Mouse (Mus musculus) hindbrain, embryonic 13.5 days (tissue): ENCODE measurements at regions not wholly inside any gene's neighbourhood (a gene's known extent, or its start where the extent isn't known, plus 50 kb on each side); places are given as distances from the start of the nearest gene placed in this dataset.

Source experiments
- ATAC-seq: fragments of 200-750 bp; cut with Nextera tagmentation; 2 replicates; pipeline ENCODE4 v1.8.0; 2017; ENCODE audit warnings: moderate TSS enrichment; ENCODE audit not compliant: low FRiP score
- H3K27ac ChIP-seq: fragments of 300-500 bp; sonication (generic); 2 replicates; pipeline ENCODE4 v1.5.1; 2015; ENCODE audit warnings: inconsistent platforms, mild to moderate bottlenecking, moderate library complexity
- H3K27me3 ChIP-seq: fragments of 300-500 bp; sonication (generic); 2 replicates; pipeline ENCODE4 v1.6.1; 2015; ENCODE audit warnings: mild to moderate bottlenecking, inconsistent platforms
- H3K36me3 ChIP-seq: fragments of 300-500 bp; sonication (generic); 2 replicates; pipeline ENCODE4 v1.6.1; 2015; ENCODE audit warnings: mild to moderate bottlenecking, inconsistent platforms
- H3K4me1 ChIP-seq: fragments of 300-500 bp; sonication (generic); replicated peaks from 2 replicates; pipeline ENCODE4 v1.6.1; 2015; ENCODE audit warnings: inconsistent platforms
- H3K4me2 ChIP-seq: fragments of 300-500 bp; sonication (generic); 2 replicates; pipeline ENCODE4 v1.6.1; 2015; ENCODE audit warnings: inconsistent platforms, mild to moderate bottlenecking, moderate library complexity
- H3K4me3 ChIP-seq: fragments of 300-500 bp; sonication (generic); 2 replicates; pipeline ENCODE4 v1.5.1; 2015; ENCODE audit warnings: mild to moderate bottlenecking, inconsistent platforms
- H3K9ac ChIP-seq: fragments of 300-500 bp; sonication (generic); 2 replicates; pipeline ENCODE4 v1.6.1; 2015; ENCODE audit warnings: mild to moderate bottlenecking, inconsistent platforms
- H3K9me3 ChIP-seq: fragments of 300-500 bp; sonication (generic); 2 replicates; pipeline ENCODE4 v1.6.1; 2016; ENCODE audit warnings: inconsistent platforms
- WGBS: fragments of 180-500 bp; shearing (Covaris S2); methylation state at CpG from one replicate; pipeline ENCODE4 v1.1.7; 2015; 5-methylcytosine and 5-hydroxymethylcytosine counted together

DNA sequence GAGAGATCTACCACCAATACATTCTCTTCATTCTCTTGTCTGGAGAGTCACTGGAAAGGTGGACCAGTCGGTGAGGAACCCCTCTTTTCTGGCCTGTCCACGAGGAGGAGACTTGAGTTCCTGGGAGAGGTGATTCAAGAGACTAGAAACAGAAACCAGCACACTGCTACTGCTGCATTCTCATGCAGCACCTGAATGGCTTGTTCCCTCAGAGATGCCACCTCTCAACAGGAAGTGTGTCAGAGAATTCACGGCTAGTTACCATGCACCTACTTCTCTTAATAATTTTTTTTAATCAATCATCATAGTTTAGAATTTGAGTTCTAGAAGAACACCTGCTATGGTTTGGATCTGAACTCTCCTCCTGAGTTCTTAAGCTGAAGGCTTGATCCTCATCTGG is 52.0 kb upstream of the Dynlrb2 start:
- Histone ChIP-seq H3K4me2 (no peak overlapping the region), H3K27me3 (no peaks in the 10 kb centered on the region), H3K4me1 (0 out of 2 replicates have a peak, but pooled peaks cover 4% of the 10 kb centered on the region), H3K9ac (no peak overlapping the region), H3K4me3 (no peak overlapping the region), H3K36me3 (no peaks in the 10 kb centered on the region), H3K9me3 (no peaks in the 10 kb centered on the region), H3K27ac (no peak overlapping the region)
- no peak for ATAC-seq
- 90% methylated on average over 3 of the region's 3 CpGs for WGBS

DNA sequence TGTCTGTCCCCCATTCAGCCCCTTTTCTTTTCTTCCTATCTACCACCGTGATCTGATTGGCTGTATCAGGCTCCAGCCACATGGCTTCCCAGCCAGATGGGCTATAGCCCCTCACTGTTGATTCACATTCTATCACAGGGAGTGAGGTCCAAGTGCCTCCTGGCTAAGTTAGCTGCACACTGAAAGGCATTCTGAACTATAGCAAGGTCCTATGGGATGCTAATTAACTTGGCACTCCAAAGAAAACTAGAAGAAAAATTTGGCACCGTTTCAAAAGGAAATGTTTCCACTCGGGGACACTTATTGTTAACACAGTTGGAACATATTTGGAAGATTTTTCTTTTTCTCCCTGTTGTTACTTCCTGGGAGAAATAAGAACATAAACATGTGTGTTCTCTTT is 53.4 kb upstream of the Dynlrb2 start:
- Histone ChIP-seq H3K4me1 (0 out of 2 replicates have a peak, but pooled peaks cover 4% of the 10 kb centered on the region), H3K27ac (no peak overlapping the region), H3K36me3 (no peaks in the 10 kb centered on the region), H3K9ac (no peak overlapping the region), H3K4me3 (no peak overlapping the region), H3K27me3 (no peaks in the 10 kb centered on the region), H3K4me2 (no peak overlapping the region), H3K9me3 (no peaks in the 10 kb centered on the region)
- 47% methylated on average over 3 of the region's 3 CpGs for WGBS
- ATAC-seq, result no peak

DNA sequence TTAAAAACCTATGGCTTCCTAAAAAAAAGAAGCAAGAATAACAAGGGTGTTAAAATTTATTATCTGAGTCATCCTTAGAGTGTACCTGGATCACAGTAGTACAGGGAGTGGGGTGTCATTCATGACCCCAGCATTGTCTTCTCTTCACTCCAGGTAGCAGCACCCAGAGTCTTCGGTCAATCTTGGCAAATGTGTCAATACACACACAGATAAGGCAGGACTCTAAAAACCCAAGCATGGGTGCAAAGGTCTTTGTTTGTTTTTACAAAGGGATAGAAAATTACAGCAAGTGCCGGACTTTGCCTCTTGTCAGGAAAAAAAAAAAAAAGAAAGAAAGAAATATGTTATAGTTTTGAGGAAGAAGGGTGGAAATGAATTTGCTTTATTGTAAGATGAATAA is 57.3 kb upstream of the Dynlrb2 start:
- no peak for ATAC-seq
- no peak overlapping the region for H3K9ac ChIP-seq
- H3K4me1 ChIP-seq, result 0 out of 2 replicates have a peak, but pooled peaks cover 4% of the 10 kb centered on the region
- H3K4me3 ChIP-seq, result no peak overlapping the region
- no peaks in the 10 kb centered on the region; the same call in 1 of the 2 replicates for H3K9me3 ChIP-seq
- H3K36me3 ChIP-seq, result no peaks in the 10 kb centered on the region
- H3K4me2 ChIP-seq, result no peak overlapping the region
- H3K27me3 ChIP-seq, result peaks cover 2% of the 10 kb centered on the region
- 88% methylated on average over 2 of the region's 2 CpGs for WGBS
- no peak overlapping the region for H3K27ac ChIP-seq

DNA sequence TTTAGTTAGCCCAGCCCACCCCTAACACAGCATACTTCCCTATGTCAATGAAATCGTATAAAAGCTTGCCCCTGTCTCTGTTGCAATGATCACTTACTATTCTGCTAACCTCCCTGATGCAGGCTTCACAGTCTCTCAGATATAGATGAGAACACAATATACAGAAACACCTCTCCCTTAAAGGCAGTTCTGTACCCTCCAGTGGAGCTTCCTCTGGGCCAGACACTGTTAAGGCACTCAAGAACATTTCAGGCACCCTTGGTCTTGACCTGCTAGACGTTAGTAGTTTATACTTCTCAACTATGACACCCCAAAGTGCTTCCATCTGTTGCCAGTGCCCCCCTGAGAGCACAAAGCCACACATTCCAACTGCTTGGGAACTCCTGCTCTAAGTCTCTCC is 61.9 kb upstream of the Dynlrb2 start:
- H3K9ac ChIP-seq, result no peak overlapping the region
- H3K36me3 ChIP-seq, result no peaks in the 10 kb centered on the region
- no peaks in the 10 kb centered on the region; the same call in 1 of the 2 replicates for H3K9me3 ChIP-seq
- H3K27ac ChIP-seq, result no peak overlapping the region
- no peak overlapping the region for H3K4me3 ChIP-seq
- WGBS, result 54% methylated on average over 2 of the region's 2 CpGs
- H3K27me3 ChIP-seq, result peaks cover 24% of the 10 kb centered on the region
- no peak for ATAC-seq
- no peak overlapping the region for H3K4me2 ChIP-seq
- no peaks in the 10 kb centered on the region for H3K4me1 ChIP-seq

DNA sequence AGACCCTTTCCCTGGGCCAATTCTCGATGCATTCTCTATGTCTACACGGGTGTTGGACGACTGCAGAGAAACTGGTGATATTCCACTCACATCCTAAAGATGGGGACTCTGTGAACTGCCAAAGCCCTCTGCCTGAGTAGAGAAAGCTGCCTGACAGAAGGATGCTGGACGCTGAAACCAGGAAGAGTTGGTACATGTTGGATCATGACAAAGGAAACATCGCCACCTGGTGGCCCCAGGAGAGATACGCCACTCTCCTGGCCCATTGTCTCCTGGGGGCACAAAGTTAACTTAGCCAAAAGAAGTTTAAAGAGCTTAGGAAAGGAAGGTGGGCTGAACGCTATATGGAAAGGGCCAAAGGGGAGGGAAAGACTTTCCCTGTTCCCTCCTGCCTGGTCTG is 65.9 kb upstream of the Dynlrb2 start:
- Histone ChIP-seq H3K27ac (no peak overlapping the region), H3K9me3 (no peaks in the 10 kb centered on the region), H3K36me3 (no peaks in the 10 kb centered on the region), H3K4me1 (peaks cover 13% of the 10 kb centered on the region), H3K4me2 (no peak overlapping the region), H3K9ac (no peak overlapping the region), H3K4me3 (no peak overlapping the region), H3K27me3 (peaks cover 35% of the 10 kb centered on the region)
- 16% methylated on average over 7 of the region's 7 CpGs for WGBS
- no peak for ATAC-seq

DNA sequence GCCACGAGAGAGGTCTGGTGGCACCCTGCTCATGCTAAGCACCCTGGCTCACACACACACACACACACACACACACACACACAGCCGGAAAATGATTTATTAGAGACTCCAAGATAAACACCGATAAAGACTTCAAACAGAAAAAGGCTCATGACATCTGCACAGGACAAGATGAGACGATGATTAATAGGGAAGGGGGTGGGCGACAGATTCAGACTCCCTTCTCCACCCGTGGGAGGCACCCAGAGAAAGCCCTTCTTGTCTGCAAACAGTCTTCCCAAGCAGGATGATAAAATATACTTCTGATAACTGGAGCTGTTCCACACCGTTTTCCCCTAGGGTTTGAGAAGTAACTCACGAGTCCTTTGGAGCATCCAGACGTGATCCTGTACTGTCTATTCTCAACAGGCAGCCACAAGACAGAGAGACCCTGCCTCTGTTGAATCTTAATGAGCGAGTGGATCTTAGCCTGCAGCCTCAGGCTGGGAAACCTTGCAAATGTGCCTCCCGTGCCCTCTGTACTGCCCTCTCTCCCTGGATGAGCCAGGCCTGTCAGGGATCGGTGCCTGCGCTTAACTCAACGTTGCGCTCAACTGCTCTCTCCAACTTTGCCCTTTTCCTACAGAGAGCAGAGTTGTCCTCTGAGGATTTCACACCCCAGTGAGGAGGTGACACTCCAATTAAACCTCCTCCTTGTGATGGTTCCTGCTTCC is 69.3 kb upstream of the Dynlrb2 start:
- no peak for ATAC-seq
- peaks cover 13% of the 10 kb centered on the region for H3K4me1 ChIP-seq
- H3K27ac ChIP-seq, result no peak overlapping the region
- 40% methylated on average over 15 of the region's 15 CpGs for WGBS
- H3K4me2 ChIP-seq, result no peak overlapping the region
- H3K27me3 ChIP-seq, result peaks cover 18% of the 10 kb centered on the region
- no peaks in the 10 kb centered on the region for H3K9me3 ChIP-seq
- no peaks in the 10 kb centered on the region for H3K36me3 ChIP-seq
- H3K4me3 ChIP-seq, result no peak overlapping the region
- no peak overlapping the region for H3K9ac ChIP-seq

DNA sequence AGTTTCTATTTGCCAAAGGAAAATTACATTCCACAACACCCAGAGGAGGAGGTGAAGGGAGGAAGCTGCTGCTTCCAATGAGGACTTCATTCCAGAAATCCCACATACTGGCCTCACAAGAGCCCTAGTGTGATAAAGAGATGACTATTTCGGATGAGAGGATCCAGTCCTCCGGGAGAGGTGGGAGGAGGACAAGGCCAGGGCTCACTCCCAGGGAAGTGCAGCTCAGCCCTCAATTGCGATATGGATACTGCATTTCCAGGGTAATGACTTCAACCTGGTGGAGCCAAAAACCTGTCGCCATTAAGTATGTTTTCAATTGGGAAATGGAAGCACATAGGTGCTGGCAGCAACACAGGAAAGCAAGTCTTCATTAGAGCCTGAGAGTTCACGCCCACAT is 74.7 kb upstream of the Dynlrb2 start:
- H3K36me3 ChIP-seq, result no peaks in the 10 kb centered on the region
- 91% methylated on average over 5 of the region's 5 CpGs for WGBS
- H3K9me3 ChIP-seq, result no peaks in the 10 kb centered on the region
- H3K4me1 ChIP-seq, result peaks cover 4% of the 10 kb centered on the region
- no peak overlapping the region for H3K9ac ChIP-seq
- no peak for ATAC-seq
- no peak overlapping the region for H3K27ac ChIP-seq
- no peak overlapping the region for H3K4me3 ChIP-seq
- H3K27me3 ChIP-seq, result no peaks in the 10 kb centered on the region
- no peak overlapping the region for H3K4me2 ChIP-seq

DNA sequence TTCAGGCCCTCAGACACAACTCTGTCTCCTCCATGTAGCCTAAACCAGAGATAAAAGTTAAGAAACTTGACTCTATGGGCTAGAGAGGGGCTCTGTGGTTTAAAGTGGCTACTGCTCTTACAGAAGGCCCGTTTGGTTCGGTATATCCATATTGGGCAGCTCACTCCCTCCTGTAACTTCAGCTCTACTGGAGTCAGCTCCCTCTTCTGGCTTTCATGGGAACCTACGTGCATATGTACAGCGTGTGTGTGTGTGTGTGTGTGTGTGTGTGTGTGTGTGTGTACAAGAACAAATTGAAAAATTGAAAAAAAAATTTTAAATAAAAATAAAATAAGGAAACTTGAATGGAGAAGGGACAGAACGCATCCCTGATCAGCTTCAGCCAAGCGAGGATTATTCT is 75.1 kb upstream of the Dynlrb2 start:
- H3K4me3 ChIP-seq, result no peak overlapping the region
- H3K27me3 ChIP-seq, result no peaks in the 10 kb centered on the region
- no peak for ATAC-seq
- no peaks in the 10 kb centered on the region for H3K9me3 ChIP-seq
- 73% methylated on average over 6 of the region's 6 CpGs for WGBS
- 0 out of 2 replicates have a peak, but pooled peaks cover under 1% of the 10 kb centered on the region for H3K4me1 ChIP-seq
- H3K9ac ChIP-seq, result no peak overlapping the region
- H3K27ac ChIP-seq, result no peak overlapping the region
- H3K36me3 ChIP-seq, result no peaks in the 10 kb centered on the region
- no peak overlapping the region for H3K4me2 ChIP-seq

DNA sequence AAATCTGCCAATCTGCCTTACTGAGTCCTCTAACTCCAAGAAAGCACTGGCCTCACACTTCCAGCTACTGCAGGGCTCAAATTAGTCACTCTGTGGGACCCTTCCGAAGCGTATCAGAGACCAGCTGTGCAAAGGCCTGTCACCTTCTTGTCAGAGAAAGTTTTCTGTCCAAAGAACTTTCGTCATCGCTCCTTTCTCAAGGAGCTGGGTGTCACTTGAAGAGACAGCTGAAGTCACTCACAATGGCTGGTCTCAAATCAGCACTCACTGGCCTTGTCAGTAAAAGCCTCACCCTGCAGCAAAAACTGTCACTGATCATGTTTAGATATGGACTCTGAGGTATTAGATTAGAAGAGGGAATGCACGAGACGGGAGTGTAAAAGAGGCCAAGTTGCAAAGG is 81.9 kb upstream of the Dynlrb2 start:
- no peaks in the 10 kb centered on the region for H3K4me1 ChIP-seq
- H3K9me3 ChIP-seq, result no peaks in the 10 kb centered on the region
- no peak overlapping the region for H3K4me3 ChIP-seq
- no peak overlapping the region for H3K4me2 ChIP-seq
- 77% methylated on average over 6 of the region's 6 CpGs for WGBS
- no peak for ATAC-seq
- H3K27ac ChIP-seq, result no peak overlapping the region
- H3K27me3 ChIP-seq, result no peaks in the 10 kb centered on the region
- H3K9ac ChIP-seq, result no peak overlapping the region
- H3K36me3 ChIP-seq, result no peaks in the 10 kb centered on the region

DNA sequence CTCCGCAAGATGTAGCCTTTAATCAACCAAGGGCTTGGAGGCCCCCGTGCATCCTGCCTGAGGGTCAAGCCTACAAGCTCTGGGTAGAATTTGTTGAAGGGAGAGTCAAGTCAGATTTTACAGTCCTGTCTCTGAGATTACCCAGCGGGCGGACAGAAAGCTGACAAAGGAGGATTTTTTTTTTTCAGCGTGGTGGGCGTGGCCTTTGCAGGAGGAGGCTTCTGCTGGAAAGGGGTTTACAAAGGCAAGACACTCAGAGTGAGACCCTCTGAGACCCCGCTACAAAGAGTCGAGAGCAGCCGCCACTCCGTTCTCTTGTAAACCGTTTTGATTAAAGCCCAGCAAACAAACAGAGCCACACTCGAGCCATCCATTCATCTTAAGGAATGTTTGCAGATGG is 92.1 kb upstream of the Dynlrb2 start:
- Histone ChIP-seq H3K9ac (no peak overlapping the region), H3K4me3 (no peak overlapping the region), H3K4me1 (peaks cover 20% of the 10 kb centered on the region), H3K36me3 (no peaks in the 10 kb centered on the region), H3K27me3 (peaks cover 12% of the 10 kb centered on the region), H3K9me3 (no peaks in the 10 kb centered on the region), H3K27ac (no peak overlapping the region), H3K4me2 (peak overlapping the region; percentile 31)
- WGBS, result 13% methylated on average over 12 of the region's 12 CpGs
- no peak for ATAC-seq

DNA sequence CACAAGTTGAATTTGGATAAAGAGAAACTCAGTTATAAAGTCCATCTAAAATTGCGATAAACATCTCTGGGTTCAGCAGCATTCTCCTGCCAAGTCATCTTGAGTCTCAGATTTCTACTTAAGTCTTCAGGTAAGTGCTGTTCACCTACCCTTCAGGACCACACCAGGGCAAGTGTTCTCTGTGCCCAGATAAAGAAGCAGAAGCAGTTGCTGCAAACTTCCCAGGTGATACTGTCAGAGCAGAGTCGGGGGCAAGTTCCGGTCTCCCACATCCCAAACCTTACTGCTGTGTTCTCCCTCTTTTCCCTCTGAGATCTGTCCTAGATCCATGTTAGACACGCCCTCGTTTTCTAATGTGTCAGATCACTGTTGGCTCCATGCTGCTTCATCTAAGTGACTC is 94.7 kb upstream of the Dynlrb2 start:
- Histone ChIP-seq H3K27ac (no peak overlapping the region), H3K9ac (no peak overlapping the region), H3K27me3 (peaks cover 12% of the 10 kb centered on the region), H3K9me3 (no peaks in the 10 kb centered on the region), H3K4me1 (peaks cover 9% of the 10 kb centered on the region; the same call in 1 of the 2 replicates), H3K4me3 (no peak overlapping the region), H3K36me3 (no peaks in the 10 kb centered on the region), H3K4me2 (no peak overlapping the region)
- 87% methylated on average over 5 of the region's 5 CpGs for WGBS
- no peak for ATAC-seq

DNA sequence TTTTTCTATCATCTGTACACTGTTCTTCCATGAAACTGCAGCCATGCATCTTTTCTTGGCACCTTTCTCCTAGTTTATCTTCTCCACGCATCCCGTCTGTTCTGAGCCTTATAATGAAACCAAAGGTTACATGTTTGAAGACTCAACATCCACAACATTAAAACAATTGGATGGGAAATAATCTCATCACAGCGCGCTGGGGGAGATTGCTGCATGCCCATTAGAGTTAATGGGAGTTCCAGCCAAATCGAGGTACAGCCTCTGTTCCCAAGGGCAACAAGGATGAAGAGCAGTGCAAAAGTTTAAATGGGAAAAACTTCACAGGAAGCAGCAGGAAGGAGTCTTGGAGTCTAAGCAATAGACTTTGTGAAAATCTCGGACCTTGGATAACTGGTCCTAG is 95.8 kb upstream of the Dynlrb2 start:
- Histone ChIP-seq H3K36me3 (no peaks in the 10 kb centered on the region), H3K4me3 (no peak overlapping the region), H3K4me2 (no peak overlapping the region), H3K4me1 (peaks cover 9% of the 10 kb centered on the region; the same call in 1 of the 2 replicates), H3K9me3 (no peaks in the 10 kb centered on the region), H3K27me3 (peaks cover 12% of the 10 kb centered on the region), H3K27ac (no peak overlapping the region), H3K9ac (no peak overlapping the region)
- WGBS, result 89% methylated on average over 6 of the region's 6 CpGs
- ATAC-seq, result no peak

DNA sequence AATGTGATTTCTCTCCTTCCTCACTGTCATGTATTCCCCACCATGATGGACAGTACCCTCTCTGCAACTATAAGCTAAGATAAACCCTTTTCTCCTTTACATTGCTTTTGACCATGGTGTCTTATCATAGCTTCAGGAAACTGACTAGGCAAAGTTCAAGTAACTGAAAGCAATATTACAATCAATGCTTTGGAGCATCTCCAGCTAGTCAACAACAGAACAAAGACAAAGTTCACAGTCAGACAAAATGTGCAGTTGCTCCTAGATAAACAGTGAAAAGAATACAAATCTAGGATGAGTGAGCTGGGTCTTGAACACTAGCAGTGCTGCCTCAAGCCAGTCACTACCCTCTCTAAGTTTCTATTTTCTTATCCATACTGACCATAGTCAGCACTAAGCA is 100.2 kb upstream of the Dynlrb2 start:
- Histone ChIP-seq H3K27ac (no peak overlapping the region), H3K9ac (no peak overlapping the region), H3K4me2 (no peak overlapping the region), H3K36me3 (no peaks in the 10 kb centered on the region), H3K4me1 (no peaks in the 10 kb centered on the region), H3K27me3 (no peaks in the 10 kb centered on the region), H3K9me3 (no peaks in the 10 kb centered on the region), H3K4me3 (no peak overlapping the region)
- no peak for ATAC-seq
